Mouse (Mus musculus) cortical plate, adult 2 months (tissue): ENCODE results near the gene Lrrc74a.

Source experiments
- CTCF ChIP-seq: fragments of 200-500 bp; IDR thresholded peaks from 2 replicates; pipeline ENCODE4 v1.5.1; 2011; ENCODE audit warnings: mild to moderate bottlenecking, control low read depth, low read length; ENCODE audit not compliant: insufficient read depth; ENCODE audit errors: extremely low read depth
- POLR2A ChIP-seq: fragments of 200-500 bp; IDR thresholded peaks from 2 replicates; pipeline ENCODE4 v1.6.1; 2011; ENCODE audit warnings: mild to moderate bottlenecking, low read length, control low read depth; ENCODE audit not compliant: insufficient read depth; ENCODE audit errors: extremely low read depth

DNA sequence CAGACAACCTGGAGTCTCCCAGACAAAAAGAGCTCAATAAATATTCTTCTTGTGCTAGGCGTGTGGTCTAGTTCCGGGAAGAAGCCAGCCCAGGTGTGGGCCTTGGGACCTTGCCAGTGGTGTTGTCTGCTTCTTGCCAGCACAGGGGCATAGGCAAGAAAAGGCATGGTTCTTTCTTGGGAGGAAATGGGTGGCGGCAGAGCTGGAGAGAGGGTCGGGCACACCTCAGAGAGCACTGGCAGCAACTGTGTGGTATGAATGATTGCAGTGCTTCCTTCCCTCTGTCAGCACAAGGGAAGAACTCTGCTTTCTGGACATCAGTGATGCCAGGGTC is 73.6 kb downstream of the Lrrc74a start:
- TF ChIP-seq CTCF (no peak), POLR2A (no peak)
